Mouse (Mus musculus) brain, adult 2 months (tissue): ENCODE measurements around the gene Spata45.

Source experiments
- DNase-seq: peaks from one replicate; pipeline ENCODE4 v3.0.0; 2011; ENCODE audit warnings: low read depth, low spot score

Spata45 gene

GRCm38 (mm10) chr1:191041352-191041751, 4.9 kb downstream of the Spata45 start:
- DNase-seq: no peak

DNA sequence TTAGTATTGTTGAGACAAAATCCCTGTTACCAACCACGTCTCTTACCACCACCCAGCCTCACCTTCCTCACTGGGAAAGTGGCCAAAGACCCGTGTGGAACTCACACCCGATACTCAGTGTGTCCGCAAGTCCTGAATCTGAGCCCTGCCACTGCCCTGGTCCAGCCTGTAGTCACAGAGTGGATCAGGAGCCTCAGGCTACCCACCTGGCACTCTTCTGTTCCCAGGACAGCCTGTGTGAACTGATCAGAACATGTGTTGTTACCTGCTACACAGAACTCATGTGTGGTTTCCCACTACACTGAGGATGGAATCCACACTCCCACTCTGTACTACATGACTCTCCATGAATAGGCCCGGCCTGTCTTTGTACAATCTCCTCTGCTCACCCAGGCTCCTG, 5.7 kb downstream of the Spata45 start:
- DNase-seq: no peak

GRCm38 (mm10) chr1:191042688-191043087, 6.2 kb downstream of the Spata45 start:
- DNase-seq: no peak

- DNase-seq: no peak
Observed at GRCm38 (mm10) chr1:191045264-191045663, 8.8 kb downstream of the Spata45 start.

DNA sequence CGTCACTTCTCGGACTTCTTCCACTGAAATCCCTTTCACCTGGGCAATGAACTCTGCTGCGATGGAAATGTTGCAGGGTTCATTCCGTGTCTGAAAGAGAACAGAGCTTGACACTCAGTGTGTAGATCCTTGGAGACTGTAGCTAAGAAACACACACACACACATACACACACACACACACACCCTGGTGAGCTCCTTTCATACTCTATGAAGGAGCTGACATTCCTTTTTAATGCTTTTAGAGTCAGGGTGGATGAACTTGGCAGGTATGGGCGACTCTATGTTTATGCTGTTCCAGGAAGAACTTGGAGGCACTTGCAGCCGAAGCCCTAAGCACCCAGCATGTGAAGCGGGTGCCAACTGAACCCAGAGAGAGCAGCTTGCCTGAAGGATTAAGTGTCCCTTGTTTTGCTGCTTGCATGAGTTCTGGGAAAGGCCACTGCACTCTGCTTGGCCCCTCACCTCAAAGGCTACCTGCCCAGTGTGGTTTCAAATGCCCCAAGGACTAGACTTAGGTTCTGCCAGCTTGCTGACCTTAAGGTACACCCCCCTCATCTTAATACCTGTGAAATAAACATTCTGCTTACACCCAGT, 9.9 kb downstream of the Spata45 start:
- no peak for DNase-seq

GRCm38 (mm10) chr1:191053555-191053954, 17.1 kb downstream of the Spata45 start:
- no peak for DNase-seq

DNA sequence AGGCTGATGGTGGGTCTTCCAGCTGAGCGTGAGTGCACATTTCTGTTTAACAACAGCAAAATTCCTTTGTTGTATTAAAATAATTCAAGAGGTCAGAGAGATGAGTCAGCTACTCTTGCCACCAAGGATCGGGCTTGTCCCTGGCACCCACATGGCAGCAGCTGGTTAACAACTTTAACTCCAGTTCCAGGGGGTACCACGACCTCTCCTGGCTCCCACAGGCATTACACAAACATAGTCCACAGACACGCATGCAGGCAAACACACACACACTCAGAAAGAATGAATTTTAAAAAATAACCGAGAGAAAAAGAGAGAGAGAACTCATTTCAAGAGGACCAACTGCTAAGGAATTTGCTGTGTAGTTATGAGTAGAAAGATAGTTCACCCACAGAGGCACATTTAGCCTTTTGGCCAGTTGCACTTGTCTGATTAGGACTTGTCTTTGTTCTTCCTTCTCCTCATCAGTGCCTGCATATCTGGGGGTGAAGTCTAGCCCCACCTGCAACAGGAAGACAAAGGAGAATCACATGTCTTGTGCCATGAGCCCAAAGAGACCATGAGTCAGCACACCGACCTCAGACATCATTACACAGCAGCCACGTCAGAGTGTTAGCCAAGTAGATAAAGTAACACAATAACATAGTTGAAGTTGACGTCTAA, 18.6 kb downstream of the Spata45 start:
- DNase-seq: no peak

- DNase-seq: no peak
Observed at GRCm38 (mm10) chr1:191055533-191055873, 19.1 kb downstream of the Spata45 start.

GRCm38 (mm10) chr1:191057461-191057860, 21.0 kb downstream of the Spata45 start:
- peak; percentile 25 for DNase-seq

DNA sequence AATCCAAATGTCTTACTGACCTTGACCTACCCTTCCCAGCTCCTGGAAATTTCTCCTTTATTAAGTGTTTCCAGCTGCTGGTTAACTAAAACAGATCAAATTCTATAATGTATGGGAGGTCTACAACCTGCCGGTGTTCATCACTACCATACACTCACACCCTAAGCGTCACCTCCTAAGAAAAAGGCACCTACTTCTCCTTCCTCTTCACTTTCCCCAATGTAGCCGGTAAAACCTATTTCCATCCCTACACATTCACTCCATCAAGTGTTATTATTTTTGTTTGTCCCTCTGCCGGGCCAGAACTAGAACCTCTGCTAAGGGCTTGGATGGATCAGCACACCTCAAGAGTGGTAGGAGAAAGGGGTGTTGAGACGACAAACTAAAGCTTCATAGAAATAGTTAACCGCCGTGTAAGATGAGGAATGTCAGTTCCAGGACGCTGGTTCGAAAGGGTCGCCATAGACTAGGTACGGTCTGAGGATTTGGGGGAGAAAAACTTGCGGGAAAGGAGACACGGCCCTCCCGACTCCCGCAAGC, 25.9 kb downstream of the Spata45 start:
- no peak for DNase-seq

DNA sequence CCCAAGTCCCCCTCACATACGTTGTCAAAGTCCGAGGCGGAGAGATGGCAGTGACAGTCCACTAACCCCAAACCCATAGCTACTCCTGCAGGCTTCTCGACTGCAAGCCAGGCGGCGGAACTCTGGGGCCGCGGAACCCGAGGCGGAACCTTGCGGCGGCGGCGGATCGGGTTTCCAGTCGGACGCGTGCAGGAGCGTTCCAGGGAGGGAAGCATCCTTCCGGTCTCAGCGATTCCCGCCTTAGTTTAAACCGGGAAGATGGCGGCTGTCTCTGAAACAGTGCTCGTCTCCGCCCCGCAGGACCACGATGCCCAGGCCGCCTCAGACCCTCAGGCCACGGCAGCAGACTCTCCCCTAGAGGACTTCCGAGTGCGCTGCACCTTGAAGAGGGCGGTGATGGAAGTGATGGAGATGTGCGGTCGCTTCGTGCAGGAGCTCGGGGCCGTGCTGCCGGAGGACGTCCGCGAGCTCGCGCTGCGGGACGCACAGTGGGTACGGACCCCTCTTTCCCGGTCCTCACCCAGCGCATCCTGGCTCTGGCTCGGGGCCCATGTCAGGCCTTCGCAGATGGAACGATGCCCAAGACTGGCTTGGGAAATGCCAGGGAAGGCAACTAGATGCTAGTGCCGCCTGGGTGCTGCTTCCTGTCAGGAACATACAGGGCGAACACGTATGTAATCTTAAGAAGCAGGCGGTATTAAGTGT, 26.5 kb downstream of the Spata45 start, which contains the start of the genes Tatdn3 and Nsl1:
TSS of gene Tatdn3 (minus strand) at position 152 of the 705 bp plus-strand sequence.
TSS of gene Nsl1 (plus strand) at position 232 of the 705 bp plus-strand sequence.
- peak; percentile 92 for DNase-seq

- no peak for DNase-seq
Observed at GRCm38 (mm10) chr1:191063700-191064099, 27.3 kb downstream of the Spata45 start.

DNA sequence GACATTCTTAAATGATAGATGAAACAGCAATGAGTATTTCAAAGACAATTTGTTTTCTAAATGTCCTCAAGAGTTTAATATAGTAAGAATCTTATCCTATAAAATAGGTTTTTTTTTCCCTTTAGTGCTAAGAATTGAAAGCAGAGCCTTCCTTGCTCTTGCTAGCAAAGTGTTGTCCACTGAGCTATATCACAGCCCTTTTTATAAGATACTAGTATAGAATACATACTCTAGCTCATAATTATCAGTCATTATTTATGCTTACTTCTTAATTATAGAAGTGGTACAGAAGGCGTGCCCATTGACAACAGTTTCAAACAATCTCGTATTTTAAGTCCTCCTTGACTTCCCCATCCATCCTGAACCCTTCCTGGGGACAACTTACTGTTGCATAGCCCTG, 28.1 kb downstream of the Spata45 start:
- no peak for DNase-seq

DNA sequence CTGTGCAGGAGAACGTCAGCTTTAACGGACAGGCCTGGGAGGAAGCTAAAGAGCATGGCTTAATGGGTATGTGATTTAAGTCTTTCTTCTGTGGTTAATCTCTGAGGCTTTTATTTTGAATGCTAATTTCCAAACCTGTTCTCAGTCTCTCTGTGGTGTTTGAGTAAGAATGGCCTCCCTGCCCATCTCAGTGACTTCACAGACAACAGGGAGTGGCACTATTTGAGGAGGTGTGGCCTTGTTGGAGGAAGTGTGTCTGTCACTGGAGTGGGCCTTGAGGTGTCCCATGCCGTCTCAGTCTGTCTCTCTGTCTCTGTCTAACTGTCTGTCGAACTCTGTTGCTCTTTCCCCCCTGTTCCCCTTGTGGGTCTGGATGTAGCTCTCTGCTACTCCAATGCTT, 28.7 kb downstream of the Spata45 start:
- no peak for DNase-seq

DNA sequence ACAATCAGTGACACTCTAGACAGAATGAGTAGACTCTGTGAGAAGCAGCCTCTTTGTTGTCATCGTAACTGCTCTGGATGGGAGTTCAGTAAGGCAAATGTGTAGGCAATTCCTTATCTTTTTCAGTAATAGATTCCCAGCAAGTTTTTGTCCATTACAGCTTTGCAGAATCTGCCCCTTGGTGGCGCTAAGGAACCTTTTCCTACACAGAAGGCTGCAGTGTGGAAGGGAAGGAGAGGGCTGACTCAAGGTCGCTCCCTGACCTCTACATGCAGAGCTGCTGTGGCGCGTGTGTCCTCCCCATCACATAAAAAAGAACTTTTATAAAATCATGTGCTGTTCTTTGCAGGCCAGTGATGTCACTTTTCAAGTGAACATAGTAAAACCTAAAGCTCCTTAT, 31.9 kb downstream of the Spata45 start:
- no peak for DNase-seq

DNA sequence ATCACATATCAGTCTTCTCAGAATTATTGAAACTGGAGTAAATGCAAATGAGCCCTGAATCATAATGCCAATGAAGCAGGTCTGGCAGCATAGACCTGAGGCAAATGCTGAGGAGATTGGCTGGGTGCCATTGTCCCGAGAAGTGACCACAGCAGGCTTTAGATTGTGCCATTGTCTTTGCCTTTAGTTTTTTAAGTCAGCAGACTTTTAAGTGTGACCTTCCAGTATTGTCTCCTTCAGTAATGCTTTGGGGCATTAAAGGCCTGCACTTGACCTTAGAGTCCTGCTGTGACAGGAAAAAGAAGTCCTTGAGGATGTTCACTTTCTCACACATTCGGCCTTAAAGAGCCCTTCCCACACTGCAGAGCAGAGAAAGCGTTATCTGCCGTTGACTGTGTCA, 33.8 kb downstream of the Spata45 start:
- no peak for DNase-seq

GRCm38 (mm10) chr1:191071613-191072012, 35.2 kb downstream of the Spata45 start:
- peak; percentile 17 for DNase-seq

- DNase-seq: no peak
Observed at GRCm38 (mm10) chr1:191072329-191072913, 36.0 kb downstream of the Spata45 start.

- DNase-seq: peak; percentile 65
Observed at GRCm38 (mm10) chr1:191073001-191073400, 36.6 kb downstream of the Spata45 start.

- DNase-seq: no peak
Observed at GRCm38 (mm10) chr1:191073486-191073885, 37.0 kb downstream of the Spata45 start.

DNA sequence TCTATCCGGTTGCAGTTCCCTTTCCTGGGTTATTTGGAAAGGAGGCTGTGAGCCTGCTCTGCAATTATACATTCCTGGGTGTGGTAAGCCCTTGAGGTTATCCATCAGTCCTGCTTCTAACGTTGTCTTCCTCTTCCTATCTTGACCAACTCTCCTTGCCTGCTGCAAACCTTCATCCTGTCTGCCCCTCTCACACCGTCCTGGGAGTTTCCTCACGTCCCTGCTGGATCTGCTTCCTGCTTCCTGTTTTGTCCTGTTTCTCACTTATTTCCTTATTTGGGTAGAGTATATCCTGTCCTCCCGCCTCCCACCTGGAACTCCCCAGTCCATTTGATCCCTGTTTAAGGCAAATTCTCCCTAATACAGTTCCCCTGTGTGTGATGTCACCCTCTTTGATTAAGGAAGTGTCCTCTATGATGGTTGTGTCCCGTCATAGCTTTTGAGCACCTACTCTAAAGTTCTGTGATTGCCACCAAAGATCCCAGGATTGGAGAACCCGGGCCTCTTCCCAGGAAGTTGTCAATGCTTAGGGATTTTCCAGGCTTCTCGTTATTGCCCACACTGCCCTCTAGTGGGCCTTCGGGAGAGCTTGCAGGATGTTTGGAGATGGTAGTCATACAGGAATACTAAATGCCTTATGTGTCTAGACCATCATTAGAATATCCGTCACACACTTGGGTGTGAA, 38.9 kb downstream of the Spata45 start:
- peak; percentile 82 for DNase-seq

- DNase-seq: no peak
Observed at GRCm38 (mm10) chr1:191083230-191083629, 46.8 kb downstream of the Spata45 start.
